Mouse (Mus musculus): ENCODE results near the gene Rhbdd2. TPM values are rescaled to one million over a fixed set of nuclear protein-coding genes. Genes with fewer than 3 reads are reported as not detected.

Rhbdd2 gene
- total RNA-seq, 4 experiments from 2014 or later = 46.0 to 64.8 (median 57.1) TPM

- DNase-seq = no peak
Measured at GRCm38 (mm10) chr5:135682942-135683570, 50.6 kb downstream of the Rhbdd2 start.

DNA sequence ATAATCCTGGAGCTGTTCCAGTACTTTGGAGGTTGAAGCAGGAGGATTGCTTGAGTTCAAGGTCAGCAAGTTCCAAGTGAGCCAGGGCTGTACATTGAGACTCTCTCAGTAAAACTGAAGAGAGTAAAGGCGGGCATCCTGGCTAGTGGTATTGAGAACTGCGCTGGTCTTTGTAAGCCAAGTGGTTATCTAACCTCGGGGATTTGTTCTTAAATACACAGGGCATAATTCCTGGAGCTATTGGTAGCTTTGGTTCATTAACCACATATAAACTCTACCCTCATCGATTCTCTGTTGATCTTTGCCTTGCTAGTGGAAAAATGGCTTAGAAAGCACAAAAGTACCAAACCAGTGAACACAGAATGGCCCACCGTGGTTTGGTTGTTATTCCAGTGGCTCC lies 58.0 kb downstream of the Rhbdd2 start:
- DNase-seq = no peak

DNA sequence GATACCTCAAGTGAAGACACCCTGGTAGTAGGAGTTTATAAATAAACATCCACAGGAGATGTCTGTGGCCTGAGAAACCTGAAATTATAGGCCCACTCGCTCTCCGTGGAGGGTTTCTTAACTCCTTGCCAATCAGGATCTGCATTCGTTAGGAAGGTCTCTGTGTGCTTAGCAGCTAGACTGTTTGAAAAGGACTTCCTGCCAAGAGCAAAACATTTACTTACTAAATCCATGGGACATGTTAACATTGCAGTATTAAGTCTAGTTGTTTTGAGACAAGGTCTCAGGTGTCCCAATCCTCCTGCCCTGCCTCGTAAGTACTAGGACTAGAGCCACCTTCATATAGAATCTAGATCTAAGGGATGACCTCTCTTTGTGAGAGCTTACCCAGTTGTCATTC lies 58.8 kb downstream of the Rhbdd2 start:
- DNase-seq = no peak

DNA sequence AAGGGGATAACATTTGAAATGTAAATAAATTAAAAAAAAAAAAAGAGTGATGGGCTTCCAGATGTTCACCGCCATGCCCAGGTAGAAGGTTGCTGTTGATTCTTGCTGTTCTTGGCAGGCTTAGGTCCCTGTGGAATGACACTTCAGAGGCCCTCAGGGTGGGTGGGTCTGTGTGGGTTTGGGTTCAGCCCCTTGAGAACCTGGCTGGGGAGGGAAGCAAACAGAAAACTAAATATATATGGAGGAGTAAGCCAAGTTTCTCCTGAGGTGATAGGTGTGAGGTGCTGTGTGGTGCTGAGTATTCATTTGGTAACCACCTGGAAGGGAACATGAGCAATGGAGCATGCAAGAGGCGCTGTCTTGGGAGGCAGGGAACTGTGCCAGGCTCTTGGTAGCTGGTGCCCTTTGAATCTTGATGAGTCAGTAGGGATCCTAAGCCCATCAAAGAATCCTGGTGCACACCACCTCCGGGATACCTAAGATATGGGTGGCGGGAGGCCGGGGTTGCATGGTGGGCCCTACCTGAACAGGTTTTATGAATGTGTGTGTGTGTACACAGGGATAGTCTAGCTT lies 60.9 kb downstream of the Rhbdd2 start:
- no peak for DNase-seq

GRCm38 (mm10) chr5:135695277-135695721 lies 62.9 kb downstream of the Rhbdd2 start:
- no peak for DNase-seq

Other genes with a start within 250 kb of the Rhbdd2 start
- 10 to 100 TPM; 17.2 to 24.1 (median 22.5) TPM for gene Pom121, start 238.1 kb upstream of the Rhbdd2 start, total RNA-seq (2022)
- gene Hip1, start 87.5 kb upstream of the Rhbdd2 start, total RNA-seq (2022) = 10 to 100 TPM; 18.9 to 39.9 (median 33.1) TPM
- gene Ccl26, start 69.0 kb upstream of the Rhbdd2 start, total RNA-seq (2022) = not detected
- gene Ccl24, start 59.6 kb upstream of the Rhbdd2 start, total RNA-seq (2022) = 1 to 10 TPM in 1 of 4 experiments, under 1 TPM in 2, not detected in 1; 0.55 to 2.0 (median 0.71) TPM
- gene Por, start 37.4 kb downstream of the Rhbdd2 start, total RNA-seq (2022) = 100 to 1,000 TPM; 229 to 400 (median 271) TPM
- gene Tmem120a, start 111.8 kb downstream of the Rhbdd2 start, total RNA-seq (2022) = 10 to 100 TPM; 33.3 to 60.0 (median 44.2) TPM
- gene Styxl1, start 145.8 kb downstream of the Rhbdd2 start, total RNA-seq (2022) = under 1 TPM in 3 of 4 experiments, not detected in 1; 0.38 to 0.77 (median 0.73) TPM
- gene Mdh2, start 145.9 kb downstream of the Rhbdd2 start, total RNA-seq (2022) = 100 to 1,000 TPM; 310 to 438 (median 388) TPM
- 1 to 10 TPM; 2.4 to 8.4 (median 5.9) TPM for gene Srrm3, start 174.3 kb downstream of the Rhbdd2 start, total RNA-seq (2022)